Mouse (Mus musculus) spleen, adult 2 months (tissue): ENCODE measurements around the gene Notch1. TPM values are rescaled to one million over a fixed set of nuclear protein-coding genes. Genes with fewer than 3 reads are reported as not detected.

Experiments used
- DNase-seq, 2 experiments: peaks; one replicate each; pipeline versions ENCODE4 v3.0.0 to v3.0.0-alpha.2; 2012 to 2021; ENCODE audit warnings: low spot score in 2 of 2, low read depth in 1 of 2
- H3K27ac ChIP-seq: fragments of 200-500 bp; 2 replicates; pipeline ENCODE4 v1.5.1; 2012; ENCODE audit warnings: low read length, inconsistent platforms; ENCODE audit not compliant: insufficient read depth
- H3K27me3 ChIP-seq: fragments of 200-500 bp; 2 replicates; pipeline ENCODE4 v1.6.1; 2012; ENCODE audit warnings: mild to moderate bottlenecking, moderate library complexity, low read length, inconsistent platforms; ENCODE audit not compliant: control insufficient read depth, insufficient read depth
- H3K36me3 ChIP-seq: fragments of 200-500 bp; 2 replicates; pipeline ENCODE4 v1.6.1; 2012; ENCODE audit warnings: mild to moderate bottlenecking, low read length, inconsistent platforms; ENCODE audit not compliant: control insufficient read depth, insufficient read depth
- H3K4me1 ChIP-seq: fragments of 200-500 bp; 2 replicates; pipeline ENCODE4 v1.6.1; 2011; ENCODE audit warnings: inconsistent platforms; ENCODE audit not compliant: control insufficient read depth, insufficient read depth, insufficient read length
- H3K4me3 ChIP-seq: fragments of 200-500 bp; 2 replicates; pipeline ENCODE4 v1.5.1; 2011; ENCODE audit warnings: mild to moderate bottlenecking, inconsistent platforms; ENCODE audit not compliant: insufficient read depth, insufficient read length; ENCODE audit errors: extremely low read depth
- CTCF ChIP-seq: fragments of 200-500 bp; IDR thresholded peaks from 2 replicates; pipeline ENCODE4 v1.5.1; 2011; ENCODE audit warnings: mild to moderate bottlenecking, inconsistent platforms; ENCODE audit not compliant: insufficient read depth, insufficient read length, insufficient replicate concordance; ENCODE audit errors: extremely low read depth
- POLR2A ChIP-seq: fragments of 200-500 bp; IDR thresholded peaks from 2 replicates; pipeline ENCODE4 v1.6.1; 2011; ENCODE audit warnings: low read depth, low read length, inconsistent platforms
- WGBS: fragments of 180-500 bp; shearing (Covaris S2); methylation state at CpG from one replicate; pipeline ENCODE4 v1.1.7; 2018; 5-methylcytosine and 5-hydroxymethylcytosine counted together
- polyA plus RNA-seq: library from polyadenylated mRNA; depleted of rRNA; stranded (reverse); fragments of >200 nt; gene quantifications from 2 replicates; pipeline ENCODE4 v1.2.3, GENCODE M21; 2012

The Notch1 gene
- polyA plus RNA-seq, 1 experiment, result 34.6 TPM

- no peaks in the 10 kb centered on the region for H3K36me3 ChIP-seq
- peak overlapping the region; percentile 91 for H3K4me3 ChIP-seq
- H3K4me1 ChIP-seq, result peaks cover 18% of the 10 kb centered on the region; the same call in 1 of the 2 replicates
- TF ChIP-seq CTCF (no peak), POLR2A (no peak)
- peaks cover 2% of the 10 kb centered on the region; the same call in 1 of the 2 replicates for H3K27me3 ChIP-seq
- peak overlapping the region; percentile 94 for H3K27ac ChIP-seq
- DNase-seq, result peak in 1 of 2 experiments; percentile 43
- WGBS, result under 1% methylated on average over 33 of the region's 33 CpGs
These were observed 14.1 kb downstream of the Notch1 start for GRCm38 (mm10) chr2:26502299-26502862.

- no peaks in the 10 kb centered on the region for H3K36me3 ChIP-seq
- DNase-seq, result no peak
- no peak overlapping the region for H3K27ac ChIP-seq
- peak overlapping the region; percentile 91; the same call in 1 of the 2 replicates for H3K4me3 ChIP-seq
- peaks cover 2% of the 10 kb centered on the region; the same call in 1 of the 2 replicates for H3K27me3 ChIP-seq
- H3K4me1 ChIP-seq, result peaks cover 20% of the 10 kb centered on the region; the same call in 1 of the 2 replicates
- TF ChIP-seq POLR2A (no peak), CTCF (no peak)
- WGBS, result 21% methylated on average over 15 of the region's 15 CpGs
These were observed 14.8 kb downstream of the Notch1 start for GRCm38 (mm10) chr2:26501651-26502141.

GRCm38 (mm10) chr2:26500599-26501370 is 15.7 kb downstream of the Notch1 start:
- peaks cover 2% of the 10 kb centered on the region; the same call in 1 of the 2 replicates for H3K27me3 ChIP-seq
- WGBS, result 67% methylated on average over 14 of the region's 14 CpGs
- H3K4me1 ChIP-seq, result peaks cover 20% of the 10 kb centered on the region; the same call in 1 of the 2 replicates
- TF ChIP-seq POLR2A (no peak), CTCF (no peak)
- no peak overlapping the region for H3K27ac ChIP-seq
- H3K4me3 ChIP-seq, result no peak overlapping the region
- DNase-seq, result no peak
- H3K36me3 ChIP-seq, result no peaks in the 10 kb centered on the region

GRCm38 (mm10) chr2:26500027-26500598 is 16.4 kb downstream of the Notch1 start:
- no peak overlapping the region for H3K27ac ChIP-seq
- H3K27me3 ChIP-seq, result peaks cover 2% of the 10 kb centered on the region; the same call in 1 of the 2 replicates
- no peak for DNase-seq
- whole genome bisulfite sequencing, result 79% methylated on average over 4 of the region's 4 CpGs
- peaks cover 20% of the 10 kb centered on the region; the same call in 1 of the 2 replicates for H3K4me1 ChIP-seq
- TF ChIP-seq POLR2A, result no peak
- no peak for TF ChIP-seq CTCF
- H3K4me3 ChIP-seq, result no peak overlapping the region
- no peaks in the 10 kb centered on the region for H3K36me3 ChIP-seq

- Histone ChIP-seq H3K4me3 (no peak overlapping the region), H3K4me1 (peaks cover 27% of the 10 kb centered on the region; the same call in 1 of the 2 replicates), H3K27me3 (peaks cover 2% of the 10 kb centered on the region; the same call in 1 of the 2 replicates), H3K27ac (peak overlapping the region; percentile 69), H3K36me3 (no peaks in the 10 kb centered on the region)
- no peak for DNase-seq
- 52% methylated on average over 8 of the region's 8 CpGs for WGBS
- TF ChIP-seq CTCF, result no peak
- no peak for TF ChIP-seq POLR2A
These were observed 17.8 kb downstream of the Notch1 start for GRCm38 (mm10) chr2:26498694-26499093.

- Histone ChIP-seq H3K27ac (peak overlapping the region; percentile 69), H3K4me3 (no peak overlapping the region), H3K27me3 (peaks cover 2% of the 10 kb centered on the region; the same call in 1 of the 2 replicates), H3K36me3 (no peaks in the 10 kb centered on the region), H3K4me1 (peaks cover 34% of the 10 kb centered on the region; the same call in 1 of the 2 replicates)
- DNase-seq, result no peak
- WGBS, result 36% methylated on average over 11 of the region's 11 CpGs
- no peak for TF ChIP-seq CTCF
- TF ChIP-seq POLR2A, result no peak
These were observed 18.5 kb downstream of the Notch1 start for GRCm38 (mm10) chr2:26497861-26498533.
